Mouse (Mus musculus): ENCODE measurements around the gene Hip1. TPM values are rescaled to one million over a fixed set of nuclear protein-coding genes. Genes with fewer than 3 reads are reported as not detected.
A peak's percentile ranks its signal among the peaks of the same experiment; 100 is the strongest.
"Not testable (repeated sequence)": the region's sequence is repeated elsewhere in the genome, so short reads cannot be mapped to it uniquely, and the experiment has no call there.

Gene Hip1
- total RNA-seq, 2 experiments from 2014 or later: 44.3 to 59.7 TPM

- no peak for DNase-seq (ENCODE audit: low spot score in 2 of 2)
- intact Hi-C loops (cut with DNase I): no loop called here
These were observed 47.5 kb downstream of the Hip1 start for GRCm38 (mm10) chr5:135497347-135497955.

DNA sequence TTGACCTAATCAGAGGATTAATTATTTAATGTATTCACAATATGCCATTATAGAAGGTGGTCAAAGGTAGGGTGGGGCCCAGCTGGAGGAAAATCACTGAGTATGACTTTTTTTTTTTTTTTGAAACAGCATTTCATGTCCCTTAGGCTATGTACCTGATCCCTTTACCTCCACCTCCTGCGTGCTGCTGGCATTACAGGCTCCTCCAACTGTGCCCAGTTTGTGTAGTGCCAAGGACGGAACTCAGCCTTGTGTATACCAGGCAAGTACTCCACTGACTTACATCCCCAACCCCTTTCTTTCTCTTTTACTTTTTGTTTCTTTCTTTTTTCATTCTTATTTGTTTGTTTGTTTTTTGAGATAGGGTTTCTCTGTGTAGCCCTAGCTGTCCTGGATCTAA, 48.4 kb downstream of the Hip1 start:
- DNase-seq (ENCODE audit: low spot score in 2 of 2): no peak
- intact Hi-C loops (cut with DNase I): no loop called here

GRCm38 (mm10) chr5:135495471-135495870, 49.4 kb downstream of the Hip1 start:
- no peak for DNase-seq (ENCODE audit: low spot score in 2 of 2)
- intact Hi-C loops (cut with DNase I): loop anchor here (2.0 kb wide), 2 partner anchors 67 to 95 kb away; no protein-coding TSS in a partner anchor

DNA sequence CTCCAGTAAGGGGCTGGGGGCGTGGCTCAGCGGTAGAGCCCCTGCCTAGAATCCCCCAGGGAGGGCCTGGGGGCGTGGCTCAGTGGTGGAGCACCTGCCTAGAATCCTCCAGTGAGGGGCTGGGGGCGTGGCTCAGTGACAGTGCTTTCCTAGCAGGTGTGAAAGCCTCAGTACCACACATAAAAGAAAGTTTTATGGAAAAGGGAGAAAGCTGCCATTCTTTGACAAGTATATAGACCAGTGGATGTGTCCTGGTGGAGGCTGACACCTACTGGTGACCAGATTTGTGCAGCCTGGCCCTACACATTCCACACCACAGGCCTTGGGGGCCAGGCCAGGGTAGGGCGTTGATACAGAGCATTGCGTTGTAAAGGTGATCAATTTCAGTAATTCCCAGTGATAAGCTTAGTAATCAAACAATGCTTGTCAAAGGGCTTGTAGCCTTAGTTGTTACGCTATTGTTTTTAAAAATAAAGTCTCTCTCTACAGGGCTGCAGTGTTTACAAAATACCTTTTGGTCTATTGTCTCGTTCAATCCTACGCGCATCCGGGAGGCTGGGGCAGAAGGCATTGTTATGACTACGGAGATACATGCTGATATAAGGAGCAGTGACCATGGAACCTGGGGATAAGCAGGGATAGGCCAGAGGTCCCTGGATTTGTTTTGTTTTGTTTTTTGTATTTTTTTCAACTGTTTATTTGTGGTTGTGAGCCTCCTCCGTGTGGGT, 50.6 kb downstream of the Hip1 start:
- intact Hi-C loops (cut with DNase I): loop anchor here (2.0 kb wide), 2 partner anchors 66 to 94 kb away; no protein-coding TSS in a partner anchor
- no peak for DNase-seq (ENCODE audit: low spot score in 2 of 2)

DNA sequence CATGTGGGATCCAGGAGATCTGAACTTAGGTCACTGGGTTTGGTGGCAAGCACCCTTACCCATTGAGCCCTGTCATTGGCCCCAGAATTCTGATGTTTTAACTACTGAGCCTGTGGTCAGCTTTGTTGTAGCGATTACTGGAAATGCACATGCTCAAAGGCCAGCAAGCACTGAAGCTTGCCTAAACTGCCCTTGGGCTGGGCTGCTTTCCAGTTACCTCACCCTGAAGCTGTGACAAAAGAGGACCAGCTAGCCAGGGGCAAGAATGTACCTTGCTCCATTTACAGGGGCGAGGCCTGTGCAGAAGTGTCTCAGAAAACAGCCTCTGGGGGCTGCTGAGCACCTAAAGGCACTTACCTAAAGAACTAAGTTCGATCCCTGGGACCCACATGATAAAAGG, 51.8 kb downstream of the Hip1 start:
- intact Hi-C loops (cut with DNase I): no loop called here
- no peak for DNase-seq (ENCODE audit: low spot score in 2 of 2)

GRCm38 (mm10) chr5:135492126-135492525, 52.8 kb downstream of the Hip1 start:
- no peak for DNase-seq (ENCODE audit: low spot score in 2 of 2)
- intact Hi-C loops (cut with DNase I): no loop called here

- intact Hi-C loops (cut with DNase I): loop anchor here (2.0 kb wide), 1 partner anchor 29 kb away; no protein-coding TSS in a partner anchor
- peak in 1 of 2 experiments; percentile 38 for DNase-seq (ENCODE audit: low spot score in 2 of 2)
These were observed 55.1 kb downstream of the Hip1 start for GRCm38 (mm10) chr5:135489695-135490294.

GRCm38 (mm10) chr5:135488881-135489694, 55.8 kb downstream of the Hip1 start:
- peak; percentile 75 to 79 for DNase-seq (ENCODE audit: low spot score in 2 of 2)
- intact Hi-C loops (cut with DNase I): loop anchor here (2.0 kb wide), 1 partner anchor 28 kb away; no protein-coding TSS in a partner anchor

DNA sequence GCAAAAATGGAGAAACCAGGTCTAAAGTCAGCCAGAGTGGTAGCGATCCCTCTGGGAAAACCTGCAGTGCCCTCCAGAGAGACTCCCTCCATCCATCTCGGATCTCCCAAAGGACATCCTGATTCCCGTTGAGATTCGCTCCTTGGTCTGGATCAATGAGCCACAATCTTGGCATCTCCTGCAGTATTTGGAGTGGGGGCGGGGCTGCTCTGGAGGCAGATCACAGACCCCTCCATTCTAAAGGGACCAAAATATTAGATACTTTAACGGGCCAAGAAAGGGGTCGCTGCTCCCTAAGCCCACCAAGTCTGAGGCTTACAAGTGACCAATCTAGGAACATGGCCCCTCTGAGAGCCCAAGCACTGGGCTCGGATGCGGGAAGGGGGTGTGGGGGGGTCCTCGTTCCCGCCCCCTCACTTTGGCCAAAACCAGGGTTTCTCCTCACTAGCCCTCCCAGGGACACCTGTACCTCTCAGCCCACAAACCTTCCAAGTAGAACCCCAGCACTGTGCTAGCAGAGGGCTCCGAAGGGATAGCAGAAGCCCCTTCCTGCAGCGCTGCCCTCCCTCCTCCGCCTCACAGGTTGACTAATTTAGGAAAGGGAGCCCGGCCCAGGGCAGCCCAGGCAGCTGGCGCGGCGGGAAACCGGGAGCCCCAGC, 56.6 kb downstream of the Hip1 start:
- peak in 1 of 2 experiments; percentile 13 for DNase-seq (ENCODE audit: low spot score in 2 of 2)
- intact Hi-C loops (cut with DNase I): loop anchor here (2.0 kb wide), 1 partner anchor 28 kb away; no protein-coding TSS in a partner anchor

DNA sequence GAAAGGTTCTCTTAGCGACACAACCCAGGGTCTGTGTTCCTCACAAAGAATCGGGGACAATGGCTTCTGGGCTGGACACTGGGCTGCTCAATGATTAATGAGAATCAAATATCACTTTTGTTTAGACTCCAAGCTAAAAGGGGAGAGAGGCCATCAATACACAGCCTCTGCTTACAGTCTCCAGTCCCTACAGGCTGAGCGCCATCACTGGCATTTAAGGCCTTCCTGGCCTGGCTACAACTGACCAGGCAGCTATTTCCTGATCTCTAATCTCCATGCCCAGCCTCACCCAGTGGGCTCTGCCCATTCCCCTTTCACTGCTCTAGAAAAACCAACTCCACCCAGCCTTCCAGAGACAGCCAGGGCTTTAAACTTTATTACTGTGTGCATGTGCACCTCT, 59.6 kb downstream of the Hip1 start:
- DNase-seq (ENCODE audit: low spot score in 2 of 2): no peak
- intact Hi-C loops (cut with DNase I): no loop called here

- DNase-seq (ENCODE audit: low spot score in 2 of 2); intact Hi-C loops (cut with DNase I): not testable (repeated sequence)
These were observed 61.1 kb downstream of the Hip1 start for GRCm38 (mm10) chr5:135483865-135484264.

DNA sequence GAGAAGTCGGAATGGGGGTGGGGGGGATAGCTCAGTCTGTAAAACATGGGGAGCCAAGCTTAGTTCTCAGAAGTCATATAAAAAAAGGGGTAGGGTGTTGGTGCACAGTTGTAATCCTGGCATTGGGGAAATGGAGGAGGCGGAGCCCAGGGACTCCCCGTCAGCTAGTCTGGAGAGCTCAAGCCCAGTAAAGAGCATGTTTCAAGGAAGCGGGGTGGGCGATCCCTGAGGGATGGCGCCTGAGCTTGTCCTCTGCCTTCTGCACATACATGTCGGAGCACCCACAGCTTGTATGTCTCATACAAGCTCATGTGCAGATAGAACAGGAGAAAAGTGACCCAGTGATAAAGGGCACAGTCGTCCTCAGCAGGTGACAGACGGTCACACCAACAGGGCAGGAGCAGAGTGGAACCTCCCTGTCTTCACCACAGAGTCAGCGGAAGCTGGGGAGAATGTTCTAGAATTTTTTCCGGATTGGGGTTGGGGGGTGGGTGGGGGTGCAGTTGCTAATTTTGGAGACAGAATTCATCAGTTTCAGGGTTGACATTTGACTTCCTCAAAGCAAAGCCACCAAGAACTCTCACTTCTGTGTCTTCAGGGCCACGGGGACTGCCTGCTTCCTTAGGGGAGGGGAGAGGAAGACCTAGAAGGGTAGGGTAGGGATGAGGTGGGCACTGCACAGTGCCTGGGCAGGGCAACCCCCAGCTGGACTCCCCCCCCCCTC, 65.9 kb downstream of the Hip1 start:
- no peak for DNase-seq (ENCODE audit: low spot score in 2 of 2)
- intact Hi-C loops (cut with DNase I): no loop called here

DNA sequence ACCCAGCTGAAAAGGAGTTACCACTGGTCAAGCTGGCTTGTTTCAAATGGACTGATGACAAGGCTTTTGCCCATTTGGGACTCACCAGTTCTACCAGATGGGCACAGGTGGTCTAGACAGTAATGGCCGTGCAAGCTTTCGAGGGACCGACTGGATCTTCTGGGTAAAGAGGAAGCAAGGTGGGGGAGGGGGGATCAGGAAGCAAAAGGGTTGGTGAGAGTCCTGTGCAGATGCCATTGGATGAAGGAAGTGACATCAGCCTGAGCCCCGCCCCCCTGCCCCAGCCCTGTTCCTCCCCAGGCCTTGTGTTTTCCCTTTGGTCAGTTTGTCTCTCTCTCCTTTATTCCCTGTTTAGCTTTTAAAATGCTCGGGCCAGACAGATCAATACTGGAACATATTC, 68.7 kb downstream of the Hip1 start:
- no peak for DNase-seq (ENCODE audit: low spot score in 2 of 2)
- intact Hi-C loops (cut with DNase I): no loop called here

GRCm38 (mm10) chr5:135472405-135472804, 72.5 kb downstream of the Hip1 start:
- intact Hi-C loops (cut with DNase I): no loop called here
- no peak for DNase-seq (ENCODE audit: low spot score in 2 of 2)

DNA sequence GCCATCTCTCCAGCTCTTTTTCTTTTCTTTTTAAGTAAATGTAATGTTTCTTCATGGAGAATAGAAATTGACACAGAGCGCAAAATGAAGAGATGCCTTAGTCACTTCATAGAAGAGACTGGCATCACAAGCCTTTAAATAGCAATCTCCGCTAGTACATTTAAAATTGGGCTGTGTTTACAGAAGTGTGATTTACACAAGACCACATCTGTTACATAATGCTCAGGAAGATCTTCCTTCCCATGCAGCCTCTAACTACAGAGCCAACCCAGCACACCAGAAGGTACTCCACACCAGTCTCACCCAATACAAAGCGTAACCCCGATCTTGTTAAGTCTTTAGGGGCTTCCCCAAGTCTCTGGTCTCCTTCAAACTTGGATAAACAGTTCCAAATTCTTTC, 73.2 kb downstream of the Hip1 start:
- peak in 1 of 2 experiments; percentile 69 for DNase-seq (ENCODE audit: low spot score in 2 of 2)

GRCm38 (mm10) chr5:135468280-135468679, 76.6 kb downstream of the Hip1 start:
- no peak for DNase-seq (ENCODE audit: low spot score in 2 of 2)
- intact Hi-C loops (cut with DNase I): no loop called here

More for the DNA sequence above, 73.2 kb downstream of the Hip1 start:
- intact Hi-C loops (cut with DNase I): no loop called here

GRCm38 (mm10) chr5:135465833-135466291, 79.1 kb downstream of the Hip1 start:
- peak; percentile 47 to 61 for DNase-seq (ENCODE audit: low spot score in 2 of 2)
- intact Hi-C loops (cut with DNase I): no loop called here

GRCm38 (mm10) chr5:135463380-135463779, 81.5 kb downstream of the Hip1 start:
- DNase-seq (ENCODE audit: low spot score in 2 of 2): no peak
- intact Hi-C loops (cut with DNase I): no loop called here

- intact Hi-C loops (cut with DNase I): loop anchor here (2.0 kb wide), 1 partner anchor 28 kb away; no protein-coding TSS in a partner anchor
- no peak for DNase-seq (ENCODE audit: low spot score in 2 of 2)
These were observed 84.1 kb downstream of the Hip1 start for GRCm38 (mm10) chr5:135460833-135461173.

All from left cerebral cortex, postnatal 25 days (tissue).